Mouse (Mus musculus) c-Kit-positive CD71-positive TER-119-negative erythroid progenitor cells, embryonic 14.5 days (primary cell): ENCODE measurements at regions not wholly inside any gene's neighbourhood (a gene's known extent, or its start where the extent isn't known, plus 50 kb on each side); places are given as distances from the start of the nearest gene placed in this dataset.

Source experiments
- DNase-seq: peaks from one replicate; pipeline ENCODE4 v3.0.0-alpha.2; 2013; ENCODE audit warnings: low read depth

DNA sequence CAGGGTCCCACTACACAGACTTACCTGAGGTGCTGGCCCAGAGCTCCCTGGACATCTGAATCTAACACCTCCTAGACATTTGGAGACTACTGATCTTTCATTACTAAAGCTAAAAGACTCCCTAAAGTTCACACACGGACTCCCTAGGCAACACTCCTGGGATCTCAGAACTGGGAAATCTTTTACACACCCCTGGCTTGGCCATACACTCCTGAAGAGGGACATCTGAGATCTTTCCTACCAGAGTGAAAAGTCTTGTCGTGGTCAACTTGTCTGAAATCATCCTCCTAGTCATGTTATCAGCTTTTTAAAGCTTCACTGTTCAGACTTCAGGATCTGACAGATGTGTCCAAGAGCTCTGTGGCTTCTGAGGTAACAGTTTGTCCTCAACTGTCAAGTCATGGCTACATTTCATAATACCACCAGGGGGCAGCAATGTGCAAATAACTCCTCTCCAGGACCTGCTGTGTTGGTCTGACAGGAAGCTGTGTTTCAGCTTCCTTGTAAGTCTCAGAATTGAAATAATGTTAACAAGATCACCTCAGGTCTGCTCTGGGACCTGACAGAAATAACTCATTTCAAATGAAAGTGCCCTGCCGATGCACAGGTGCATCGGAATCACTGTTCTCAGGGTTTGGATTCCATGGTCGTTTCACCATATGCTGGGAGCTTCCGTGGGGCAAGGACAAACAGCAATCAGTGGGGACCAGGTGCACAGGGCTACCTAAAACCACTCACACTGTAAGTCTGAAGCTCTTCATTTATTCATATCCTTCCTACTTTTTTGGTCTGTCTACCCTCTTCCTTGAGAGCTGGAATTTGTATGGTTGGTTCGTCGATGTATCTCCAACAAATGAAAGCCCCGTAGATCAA, 92.3 kb upstream of the C1qtnf7 start:
- DNase-seq: peak; percentile 29

DNA sequence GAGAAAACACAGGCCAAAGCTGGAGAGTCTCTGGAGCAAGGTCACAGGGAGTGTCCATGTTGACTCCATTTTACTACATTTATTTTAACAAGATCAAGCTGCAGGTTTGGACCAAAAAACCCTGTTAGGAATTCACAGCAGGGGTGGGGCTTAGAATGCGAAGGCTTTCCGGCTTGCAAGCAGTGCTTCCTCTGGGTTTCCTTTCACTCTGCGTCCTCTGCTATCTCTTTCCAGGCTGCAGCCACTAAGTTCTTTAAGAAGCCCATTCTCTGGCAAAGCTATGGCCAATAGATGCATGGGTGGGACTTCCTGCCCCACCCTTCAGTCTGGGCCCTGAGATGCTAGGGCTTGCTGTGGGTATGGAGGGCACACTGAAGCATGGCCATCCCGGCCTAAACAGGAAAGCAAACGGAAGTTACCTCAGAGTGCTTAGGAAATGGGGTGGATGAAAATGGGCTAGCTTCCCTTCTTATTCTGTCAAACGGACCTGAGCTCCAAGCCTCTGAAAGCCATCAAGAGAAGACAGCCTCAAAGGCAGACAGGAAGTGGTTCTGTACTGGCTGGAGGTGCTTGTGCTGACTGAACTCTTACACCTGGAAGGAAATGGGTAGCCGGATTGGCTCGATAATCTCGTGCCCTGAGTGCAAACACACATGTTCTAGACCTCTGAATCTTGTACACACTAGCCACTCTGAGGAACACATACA, 90.6 kb upstream of the C1qtnf7 start:
- no peak for DNase-seq

DNA sequence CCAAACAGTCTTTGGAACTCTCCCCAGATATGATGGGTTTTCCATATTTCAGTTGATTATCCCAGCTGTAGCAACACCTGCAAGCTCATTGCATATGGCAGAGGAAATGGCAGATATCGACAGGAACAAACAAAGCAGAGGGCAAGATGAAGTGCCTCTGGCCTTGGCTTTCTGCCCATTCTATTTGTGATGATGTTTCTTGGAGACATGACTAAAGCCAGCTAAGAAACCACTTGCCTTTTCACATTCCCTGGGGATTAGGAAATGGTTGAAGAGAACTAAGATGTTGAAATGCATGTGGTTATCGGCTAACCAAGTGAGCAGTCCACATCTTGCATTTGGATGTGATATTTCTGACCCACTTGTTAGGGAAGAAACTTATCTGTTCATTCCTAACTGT, 82.0 kb upstream of the C1qtnf7 start:
- DNase-seq: no peak

DNA sequence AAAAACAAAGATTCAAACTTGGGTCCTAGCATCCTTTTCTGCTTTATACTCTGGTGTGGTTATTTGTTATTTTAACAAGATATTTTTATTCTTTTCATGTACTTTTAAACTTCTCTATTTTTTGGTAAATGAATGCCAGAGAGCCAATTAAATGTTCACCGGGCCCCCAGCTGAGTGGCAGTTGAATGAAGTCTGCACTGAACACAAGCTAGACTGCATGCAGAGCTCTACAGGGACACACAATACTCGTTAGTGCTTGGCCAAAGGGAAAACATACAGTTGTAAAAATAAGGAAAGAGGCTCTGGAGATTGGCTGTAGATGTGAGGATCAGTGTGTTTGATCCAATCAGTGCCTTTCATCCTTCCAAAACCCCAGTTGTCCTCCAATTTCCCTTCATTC, 76.1 kb upstream of the C1qtnf7 start:
- no peak for DNase-seq

DNA sequence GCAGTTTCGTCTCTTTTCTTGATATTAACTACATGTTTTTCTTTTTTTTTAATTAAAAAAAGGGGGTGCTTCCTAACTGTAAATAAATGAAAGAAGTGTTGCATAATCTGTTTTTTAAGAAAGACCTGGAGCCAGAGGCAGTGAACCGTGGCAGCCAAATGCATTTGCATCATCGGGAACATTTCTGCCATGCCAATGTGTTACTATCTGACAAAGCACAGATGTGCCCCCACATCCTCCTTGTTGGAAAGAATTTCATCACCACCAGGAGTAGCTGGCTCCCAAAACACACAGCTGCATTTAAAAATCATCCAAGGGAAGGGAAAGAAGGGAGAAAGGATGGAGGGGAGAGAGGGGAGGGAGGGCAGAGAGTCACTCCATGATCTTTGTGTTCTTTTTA, 74.0 kb upstream of the C1qtnf7 start:
- DNase-seq: no peak

DNA sequence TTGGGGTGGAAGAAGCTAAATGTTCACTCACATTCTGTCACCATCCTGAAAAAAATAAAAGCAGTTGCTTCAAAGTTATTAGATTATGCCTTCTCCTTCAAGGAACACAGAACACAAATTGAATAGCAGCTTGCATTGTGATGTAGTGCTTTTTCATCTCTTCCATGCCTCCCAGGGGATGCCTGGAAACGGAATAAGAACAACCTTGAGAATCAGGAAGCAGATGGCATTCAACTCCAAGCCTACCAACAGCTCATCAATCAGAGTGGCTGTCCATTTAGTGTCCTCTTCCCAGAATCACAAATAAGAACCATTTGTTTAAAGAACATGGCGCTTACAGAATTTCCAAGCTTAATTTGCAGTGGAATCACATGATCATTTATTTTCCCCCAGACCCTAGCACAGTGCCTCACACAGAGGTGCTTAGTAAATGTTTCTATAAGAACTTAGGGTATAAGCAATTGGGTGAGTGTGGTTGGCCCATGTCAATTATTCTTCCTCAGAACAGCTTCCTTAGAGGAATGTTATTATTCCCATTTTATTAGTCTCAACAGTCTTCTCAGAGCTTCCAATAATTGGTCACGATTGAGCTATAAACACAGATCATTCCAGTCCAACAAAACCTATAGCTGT, 70.6 kb upstream of the C1qtnf7 start:
- no peak for DNase-seq

DNA sequence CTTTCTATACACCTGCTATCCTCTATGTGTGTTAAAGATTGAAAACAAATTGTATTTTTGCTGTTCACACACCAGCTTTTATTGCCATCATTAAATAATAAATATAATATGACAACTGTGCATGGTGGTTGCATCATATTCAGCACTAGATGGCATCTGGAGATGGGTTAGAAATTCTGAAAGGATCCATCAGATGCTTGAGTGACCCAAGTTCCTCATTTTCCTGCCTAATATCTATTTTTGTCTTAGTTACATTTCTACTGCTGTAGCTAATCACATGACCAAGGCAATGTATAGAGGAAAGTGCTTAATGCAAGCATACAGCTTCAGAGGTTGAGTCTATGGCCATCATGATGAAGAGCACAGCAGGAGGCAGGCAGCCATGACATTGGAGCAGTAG, 69.7 kb upstream of the C1qtnf7 start:
- no peak for DNase-seq

DNA sequence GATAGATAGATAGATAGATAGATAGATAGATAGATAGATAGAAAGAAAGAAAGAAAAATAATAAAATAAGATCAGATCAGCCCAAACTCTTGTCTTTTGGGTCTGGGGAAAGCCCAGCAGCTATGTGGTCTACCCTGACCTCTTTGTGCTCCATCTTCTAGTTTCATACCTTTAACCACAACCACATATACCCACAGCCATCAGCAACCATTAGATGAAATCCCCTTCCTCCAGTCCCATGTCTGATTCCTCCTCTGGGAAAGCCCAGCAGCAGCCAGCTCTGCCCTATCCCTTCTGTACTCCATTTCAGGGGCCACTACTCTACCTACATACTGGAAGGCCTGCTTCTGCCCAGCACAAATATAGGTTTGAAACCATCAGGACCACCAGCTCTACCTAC, 69.0 kb upstream of the C1qtnf7 start:
- no peak for DNase-seq

DNA sequence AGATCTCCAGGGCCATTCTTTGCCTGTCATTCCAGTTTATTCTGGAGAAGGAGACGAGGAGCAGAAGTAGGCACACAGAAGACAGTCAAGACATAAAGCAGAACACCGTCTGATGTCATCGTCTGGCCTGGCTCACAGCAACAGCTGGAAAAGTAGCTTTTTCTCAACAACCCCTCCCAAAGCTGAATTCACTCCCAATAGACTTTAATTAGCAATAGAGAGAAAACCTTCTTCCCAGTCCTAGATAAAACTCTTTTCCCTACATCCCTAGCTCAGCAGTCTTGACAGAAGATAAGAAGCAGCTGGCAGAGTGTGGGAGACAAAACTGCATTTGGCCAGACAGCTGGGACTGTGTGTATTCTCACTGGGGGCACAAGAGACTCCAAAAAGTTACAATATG, 59.3 kb upstream of the C1qtnf7 start:
- no peak for DNase-seq

DNA sequence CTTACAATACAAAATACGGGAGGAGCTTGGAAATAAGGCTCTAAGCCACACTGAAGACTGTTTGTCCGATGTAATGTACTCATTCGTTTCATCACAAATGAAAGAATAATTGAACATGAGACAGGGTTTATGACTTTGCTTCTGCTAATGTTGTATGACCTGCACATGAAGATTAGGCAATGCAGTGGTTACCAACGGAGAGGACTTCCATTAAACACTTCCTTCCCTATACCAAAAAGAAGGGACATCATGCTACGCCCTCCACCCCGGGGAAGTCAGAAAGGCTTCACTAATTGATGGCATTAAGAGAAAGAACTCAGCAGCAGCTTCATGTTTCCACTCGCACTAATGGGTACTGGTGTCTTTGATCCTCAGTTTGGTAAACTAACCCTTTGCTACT, 57.6 kb upstream of the C1qtnf7 start:
- no peak for DNase-seq

DNA sequence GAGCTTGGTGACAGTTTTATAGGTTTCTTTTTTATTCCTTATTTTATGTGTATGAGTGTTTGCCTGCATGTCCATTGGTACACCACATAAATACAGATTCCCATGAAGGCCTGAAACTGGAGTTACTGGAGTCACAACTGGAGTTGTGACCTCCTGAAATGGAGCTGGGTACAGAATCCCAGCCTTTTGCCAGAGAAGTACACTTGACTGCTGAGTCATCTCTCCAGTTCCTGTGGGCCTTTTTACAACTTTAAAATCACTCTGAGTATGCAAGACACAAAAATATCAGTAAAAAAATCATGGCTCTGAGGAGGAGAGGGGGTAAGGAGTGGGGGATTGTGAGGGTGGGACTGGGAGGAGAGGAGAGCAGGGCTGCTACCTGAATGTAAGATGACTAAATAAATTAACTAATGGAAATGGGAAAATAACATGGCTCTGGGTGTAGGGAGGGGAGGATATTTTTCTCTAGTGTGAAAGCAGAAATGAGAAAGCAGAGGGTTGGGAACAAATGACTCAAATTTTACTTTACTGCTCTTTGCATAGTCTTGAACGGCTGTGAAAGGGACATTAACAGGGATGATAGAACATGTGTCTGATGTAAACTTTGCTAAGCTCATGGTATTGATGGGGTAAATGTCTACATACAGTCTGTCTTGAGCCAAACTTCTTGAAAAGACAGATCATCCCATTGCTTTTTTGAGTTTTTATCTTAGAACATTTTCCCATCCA, 53.2 kb upstream of the C1qtnf7 start:
- no peak for DNase-seq
